Mouse (Mus musculus): Measurements from ENCODE around the gene Prep.

DNA sequence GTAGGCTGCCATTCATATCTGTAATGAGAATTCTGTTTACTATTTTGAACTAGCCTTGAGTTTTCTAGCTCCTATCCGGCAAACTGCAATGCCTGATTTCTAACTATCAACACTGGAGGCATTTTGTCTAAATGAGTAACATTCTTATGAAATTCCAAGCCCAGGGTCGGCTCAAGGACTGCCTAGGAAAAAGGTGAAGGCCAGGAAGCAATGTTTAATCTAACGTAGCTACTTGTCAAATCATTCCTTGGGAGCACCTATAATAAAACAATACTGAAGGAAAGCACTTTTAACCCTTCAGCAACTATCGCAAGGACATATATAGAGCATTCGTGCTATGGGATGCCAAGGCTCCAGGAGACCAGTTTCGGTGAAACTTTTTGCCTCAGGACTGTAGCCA is 8.6 kb upstream of the Prep start:
- no peak for TF ChIP-seq CTCF (IDR thresholded peaks at IDR 0.05)
- TF ChIP-seq EP300 (IDR thresholded peaks at IDR 0.05; ENCODE audit: insufficient read depth, low read depth, low read length): no peak
- TF ChIP-seq POLR2A (IDR thresholded peaks at IDR 0.05; ENCODE audit: insufficient read depth, low read depth, low read length): no peak

All from heart, adult 2 months (tissue).